Mouse (Mus musculus) G1E (cell line): ENCODE results near the gene Ppp2ca.
A peak's percentile ranks its signal among the peaks of the same experiment; 100 is the strongest.

ENCODE experiments used
- CTCF ChIP-seq: IDR thresholded peaks from 2 replicates; pipeline ENCODE4 v1.5.1; 2012; ENCODE audit warnings: low read depth, low read length, inconsistent platforms, mixed read lengths
- GATA1 ChIP-seq: IDR thresholded peaks from 2 replicates; pipeline ENCODE4 v1.6.1; 2012; ENCODE audit warnings: borderline replicate concordance, low read length, inconsistent platforms, mixed read lengths
- GATA2 ChIP-seq: IDR thresholded peaks from 2 replicates; pipeline ENCODE4 v1.6.1; 2012; ENCODE audit warnings: low read depth, low read length, inconsistent platforms, borderline replicate concordance
- POLR2AphosphoS5 ChIP-seq: IDR thresholded peaks from 2 replicates; pipeline ENCODE4 v1.6.1; 2012; ENCODE audit warnings: low read depth, low read length, inconsistent platforms; ENCODE audit not compliant: insufficient replicate concordance
- TAL1 ChIP-seq: conservative IDR thresholded peaks from 2 replicates; pipeline ENCODE4 v1.6.1; 2012; ENCODE audit warnings: low read depth, low read length, inconsistent platforms, mixed read lengths

DNA sequence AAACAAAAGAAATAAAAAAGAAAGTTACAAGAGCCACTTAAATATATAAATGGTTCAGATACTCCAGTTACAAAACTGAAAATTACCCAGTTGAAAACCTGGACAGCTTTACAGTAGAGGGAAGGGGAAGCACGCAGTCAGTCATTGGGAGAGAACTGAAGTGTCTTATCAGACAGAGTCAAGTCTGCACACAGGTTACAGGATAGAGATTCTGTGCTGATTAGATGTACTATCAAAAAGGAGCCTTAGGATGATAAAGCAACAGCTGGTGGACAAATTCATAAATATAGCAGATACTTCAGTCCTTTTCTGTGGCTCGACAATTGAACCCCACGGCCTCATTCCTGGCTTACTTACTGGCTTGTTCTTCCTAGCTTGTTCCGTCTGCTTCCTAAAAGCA lies 38.2 kb upstream of the Ppp2ca start:
- TF ChIP-seq CTCF, result no peak
- no peak for TF ChIP-seq GATA1
- TF ChIP-seq POLR2AphosphoS5, result no peak
- 0 out of 2 replicates have a peak, but pooled peaks have one; percentile 11 for TF ChIP-seq TAL1
- no peak for TF ChIP-seq GATA2
